In genomic region chr13:73419244-73419643, GRCm38 (mm10) we compare ENCODE assay signal across 22 mouse cellular contexts.
"Had no signal": no experiment of that assay in that cellular context is flagged by ENCODE, and none has a peak within 500 bp of the region (broad histone marks: within the 10 kb centered on the region; RNA-seq: fewer than 3 reads in every experiment).

No protein-coding gene starts in this region.

- H3K9me3 ChIP-seq: hindbrain, embryonic 15.5 days; kidney, embryonic 15.5 days; limb, embryonic 13.5 days; limb, embryonic 15.5 days; liver, embryonic 12.5 days had no signal

- H3K4me3 ChIP-seq: hindbrain, embryonic 15.5 days; kidney, embryonic 15.5 days; limb, embryonic 13.5 days; limb, embryonic 15.5 days; liver, embryonic 12.5 days had no signal

- H3K9ac ChIP-seq: hindbrain, embryonic 15.5 days; kidney, embryonic 15.5 days; limb, embryonic 13.5 days; limb, embryonic 15.5 days; liver, embryonic 12.5 days; liver, embryonic 14.5 days had no signal

- H3K36me3 ChIP-seq: hindbrain, embryonic 15.5 days; kidney, embryonic 15.5 days; limb, embryonic 13.5 days; limb, embryonic 15.5 days; liver, embryonic 12.5 days had no signal

- H3K27ac ChIP-seq: hindbrain, embryonic 15.5 days; kidney, embryonic 15.5 days; kidney, postnatal 0 days; limb, embryonic 13.5 days; limb, embryonic 15.5 days; liver, embryonic 12.5 days; liver, embryonic 14.5 days had no signal

- ATAC-seq: intestine, embryonic 16.5 days; liver, embryonic 12.5 days had no signal

- DNase-seq: gastrocnemius, postnatal 14 days; gastrocnemius, postnatal 36 days; heart, adult 18-20 months; heart, postnatal 10 days; kidney, adult 11 months; kidney, adult 2 months; kidney, adult 9 months; kidney, postnatal 14 days; kidney, postnatal 36 days; layer of hippocampus, adult 9-11 months; layer of hippocampus, postnatal 36 days; left cerebral cortex, postnatal 4 days; lung, adult 18-20 months had no signal

- H3K4me1 ChIP-seq: hindbrain, embryonic 15.5 days; kidney, embryonic 15.5 days; limb, embryonic 13.5 days; limb, embryonic 15.5 days; liver, embryonic 12.5 days had no signal

- H3K27me3 ChIP-seq: hindbrain, embryonic 15.5 days; kidney, embryonic 15.5 days had no signal

- H3K4me2 ChIP-seq: heart, embryonic 11.5 days; hindbrain, embryonic 15.5 days; kidney, embryonic 15.5 days; limb, embryonic 13.5 days; limb, embryonic 15.5 days; liver, embryonic 12.5 days had no signal
